Mouse (Mus musculus) embryonic fibroblast, embryonic 13.5 days (primary cell): ENCODE results near the gene Krt82.

ENCODE experiments used
- CTCF ChIP-seq: IDR thresholded peaks from 2 replicates; pipeline ENCODE4 v1.5.1; 2011; ENCODE audit warnings: mild to moderate bottlenecking, control low read depth, low read length, moderate library complexity, borderline replicate concordance; ENCODE audit not compliant: insufficient read depth
- POLR2A ChIP-seq: IDR thresholded peaks from 2 replicates; pipeline ENCODE4 v1.6.1; 2011; ENCODE audit warnings: low read depth, mild to moderate bottlenecking, control low read depth, low read length, moderate library complexity

- TF ChIP-seq POLR2A: no peak
- TF ChIP-seq CTCF: no peak
Observed at GRCm38 (mm10) chr15:101508247-101508646, 42.2 kb downstream of the Krt82 start.
